ENCODE assay signal across 7 mouse cellular contexts in the genomic region with DNA sequence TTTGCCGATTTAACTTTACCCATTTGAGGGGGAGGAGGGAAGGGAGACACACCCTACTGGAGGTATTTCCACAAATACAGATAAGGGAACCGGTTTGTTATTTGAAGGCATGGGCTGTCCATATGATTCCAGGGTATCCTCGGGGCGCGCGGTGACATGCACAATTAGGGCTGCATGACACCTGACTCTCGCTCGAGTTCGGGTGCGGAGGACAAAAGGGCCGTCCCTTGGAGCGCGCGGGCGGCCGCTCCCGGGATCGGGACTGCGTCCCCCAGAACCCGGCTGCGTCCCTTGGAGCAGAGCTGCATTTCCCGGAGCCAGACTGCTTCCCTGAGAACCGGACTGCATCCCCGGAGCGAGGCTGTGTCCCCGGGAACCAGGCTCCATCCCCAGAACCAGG.
A peak's percentile ranks its signal among the peaks of the same experiment; 100 is the strongest.
DNase-seq lines count a peak whose midpoint lies in the region; ATAC-seq and TF ChIP-seq lines count a peak whose summit lies in the region.

No protein-coding gene starts in this region.

- WGBS in forebrain, embryonic 15.5 days, result under 1% methylated on average over 26 of the region's 26 CpGs
- WGBS in liver, adult 2 months, result 51% methylated on average over 26 of the region's 26 CpGs
- WGBS in neural tube, embryonic 13.5 days, result under 1% methylated on average over 26 of the region's 26 CpGs

- no peak for TF ChIP-seq POLR2A in brain, embryonic 14.5 days (IDR thresholded peaks at IDR 0.05; ENCODE audit: borderline replicate concordance, extremely low read depth, insufficient read depth, insufficient read length, poor library complexity, severe bottlenecking)
- no peak for TF ChIP-seq POLR2A in liver, adult 2 months (IDR thresholded peaks at IDR 0.05; ENCODE audit: extremely low read depth, insufficient read depth, low read length)

- peak overlapping the region; percentile 82 for H3K4me3 ChIP-seq in forebrain, embryonic 15.5 days
- peak overlapping the region; percentile 64 for H3K4me3 ChIP-seq in liver, adult 2 months (ENCODE audit: insufficient read depth, low read depth, low read length)
- H3K4me3 ChIP-seq in neural tube, embryonic 13.5 days, result peak overlapping the region; percentile 92

- H3K27ac ChIP-seq in forebrain, embryonic 15.5 days (replicated peaks), result peak overlapping the region; percentile 95
- no peak overlapping the region for H3K27ac ChIP-seq in liver, adult 2 months (replicated peaks; ENCODE audit: insufficient read depth, low read depth, low read length)
- H3K27ac ChIP-seq in neural tube, embryonic 13.5 days (replicated peaks), result peak overlapping the region; percentile 97

- H3K9me3 ChIP-seq in forebrain, embryonic 15.5 days, result no peaks in the 10 kb centered on the region
- no peaks in the 10 kb centered on the region for H3K9me3 ChIP-seq in neural tube, embryonic 13.5 days

- H3K4me2 ChIP-seq in forebrain, embryonic 15.5 days (replicated peaks), result peak overlapping the region; percentile 57
- peak overlapping the region; percentile 70 for H3K4me2 ChIP-seq in neural tube, embryonic 13.5 days

- H3K79me2 ChIP-seq in liver, adult 2 months (ENCODE audit: control insufficient read depth, insufficient read depth, low read length), result 0 out of 2 replicates have a peak, but pooled peaks cover 9% of the 10 kb centered on the region

- no peaks in the 10 kb centered on the region for H3K27me3 ChIP-seq in forebrain, embryonic 15.5 days
- H3K27me3 ChIP-seq in liver, adult 2 months (ENCODE audit: control insufficient read depth, insufficient read depth, low read length), result no peaks in the 10 kb centered on the region
- H3K27me3 ChIP-seq in neural tube, embryonic 13.5 days, result no peaks in the 10 kb centered on the region

- peak; percentile 62 for ATAC-seq in forebrain, embryonic 15.5 days (replicated peaks)
- peak; percentile 57 for ATAC-seq in neural tube, embryonic 13.5 days (ENCODE audit: low read depth)

- intact Hi-C loops in left cerebral cortex, postnatal 36 days (cut with DNase I), result loop anchor here (1.0 to 5.0 kb wide), 5 partner anchors 45 to 220 kb away; partner anchors contain the start of genes Nub1 and Rheb

- H3K36me3 ChIP-seq in forebrain, embryonic 15.5 days, result no peaks in the 10 kb centered on the region
- no peaks in the 10 kb centered on the region for H3K36me3 ChIP-seq in liver, adult 2 months (ENCODE audit: control insufficient read depth, insufficient read depth, low read length)
- 0 out of 2 replicates have a peak, but pooled peaks cover 7% of the 10 kb centered on the region for H3K36me3 ChIP-seq in neural tube, embryonic 13.5 days

- peak; percentile 54 to 60 for DNase-seq in right cerebral cortex, postnatal 10 days (ENCODE audit: low spot score in 2 of 2)
- no peak for DNase-seq in right cerebral cortex, adult 18-20 months
- DNase-seq in brain, embryonic 14.5 days (ENCODE audit: low read depth), result peak; percentile 63
- no peak for DNase-seq in liver, adult 2 months (ENCODE audit: extremely low read depth, low read depth, low spot score)
- no peak for DNase-seq in left cerebral cortex, postnatal 36 days (ENCODE audit: low spot score in 2 of 2)

- peaks cover 36% of the 10 kb centered on the region for H3K4me1 ChIP-seq in forebrain, embryonic 15.5 days
- no peaks in the 10 kb centered on the region for H3K4me1 ChIP-seq in liver, adult 2 months (ENCODE audit: control insufficient read depth, insufficient read depth, low read length)
- peaks cover 25% of the 10 kb centered on the region for H3K4me1 ChIP-seq in neural tube, embryonic 13.5 days (replicated peaks)

- H3K9ac ChIP-seq in forebrain, embryonic 15.5 days (replicated peaks), result peak overlapping the region; percentile 87
- peak overlapping the region; percentile 76 for H3K9ac ChIP-seq in liver, adult 2 months (ENCODE audit: low read depth, low read length)
- H3K9ac ChIP-seq in neural tube, embryonic 13.5 days, result peak overlapping the region; percentile 94

- no peak for TF ChIP-seq CTCF in brain, embryonic 14.5 days (IDR thresholded peaks at IDR 0.05; ENCODE audit: borderline replicate concordance, extremely low read depth, insufficient read depth, insufficient read length)
- no peak for TF ChIP-seq CTCF in liver, adult 2 months (IDR thresholded peaks at IDR 0.05; ENCODE audit: low read depth, low read length)

Comparison
In these comparisons a context has a peak if more than half of its experiments do, and no peak if none do; other contexts are left out.
1. DNase-seq: peak in right cerebral cortex, postnatal 10 days (2 of 2) and brain, embryonic 14.5 days (single experiment); none in right cerebral cortex, adult 18-20 months (single experiment), liver, adult 2 months (single experiment) and left cerebral cortex, postnatal 36 days (0 of 2).
2. Peak in every context shown above with its lines, with median percentiles within 50 percentile points of each other: H3K4me3 ChIP-seq and H3K9ac ChIP-seq.